Mouse (Mus musculus): ENCODE data around the gene Col25a1. TPM values are rescaled to one million over a fixed set of nuclear protein-coding genes. Genes with fewer than 3 reads are reported as not detected.
A peak's percentile ranks its signal among the peaks of the same experiment; 100 is the strongest.

Gene Col25a1
- total RNA-seq, 2 experiments from 2014 or later: 0.53 to 0.91 TPM

DNA sequence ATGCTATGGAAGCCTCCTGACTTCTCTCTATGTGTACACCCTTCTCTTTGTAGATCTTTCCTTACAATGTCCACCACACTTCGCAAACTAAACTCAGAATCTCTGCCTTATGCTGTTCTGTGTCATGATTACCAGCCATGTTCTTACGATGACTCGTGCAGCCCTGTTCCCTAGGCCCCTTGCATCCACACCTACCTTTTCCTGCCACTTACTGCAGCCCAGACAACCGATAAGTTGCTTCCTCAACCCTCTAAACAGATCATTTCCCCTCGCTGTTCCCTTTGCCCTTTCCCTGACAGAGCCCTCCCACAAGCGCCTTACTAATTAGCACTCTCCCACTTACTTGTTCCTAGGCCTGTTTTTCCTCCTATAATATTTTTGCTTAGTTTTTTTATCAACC, 275.9 kb downstream of the Col25a1 start:
- no peak for DNase-seq
- intact Hi-C loops (cut with DNase I; ENCODE audit: low total_unique reads): no loop called here

DNA sequence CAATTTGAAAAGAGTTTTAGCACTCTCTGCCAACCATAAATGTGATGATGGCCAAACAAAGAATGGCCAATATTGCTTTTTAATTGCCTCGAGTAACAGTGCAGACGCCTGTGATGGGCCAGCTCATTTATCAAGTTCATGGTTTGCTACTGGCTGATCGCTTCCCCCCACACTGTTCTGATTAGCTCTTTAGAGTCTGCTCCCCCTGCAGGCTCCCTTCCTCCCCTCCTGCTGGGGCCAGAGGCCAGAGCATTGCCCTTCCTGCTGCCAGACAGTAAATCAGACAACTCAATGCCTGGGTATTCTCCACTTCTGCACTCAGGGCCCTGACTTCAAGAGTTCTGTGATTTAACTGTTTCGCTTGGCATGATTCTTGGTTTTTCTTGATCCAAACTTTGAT, 281.9 kb downstream of the Col25a1 start:
- intact Hi-C loops (cut with DNase I; ENCODE audit: low total_unique reads): no loop called here
- no peak for DNase-seq

DNA sequence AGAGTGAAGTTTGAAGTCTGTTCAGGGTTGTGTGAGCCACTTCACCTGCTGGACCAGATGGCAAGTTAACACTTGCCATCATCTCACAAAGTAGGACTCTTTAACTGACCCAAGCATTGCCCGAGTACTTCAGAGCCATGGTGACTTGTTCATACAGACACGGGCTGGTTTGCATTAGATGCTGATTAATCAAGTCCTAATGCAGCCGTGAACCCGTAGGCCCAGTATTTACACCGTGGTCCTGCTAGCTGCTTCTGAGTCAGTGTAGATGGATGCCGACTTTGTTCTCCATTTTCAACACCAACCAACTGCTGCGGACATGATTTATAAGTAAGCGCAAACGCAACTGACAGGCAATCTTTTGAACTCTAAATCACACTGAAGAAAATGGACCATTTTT, 287.6 kb downstream of the Col25a1 start:
- DNase-seq: no peak
- intact Hi-C loops (cut with DNase I; ENCODE audit: low total_unique reads): no loop called here

DNA sequence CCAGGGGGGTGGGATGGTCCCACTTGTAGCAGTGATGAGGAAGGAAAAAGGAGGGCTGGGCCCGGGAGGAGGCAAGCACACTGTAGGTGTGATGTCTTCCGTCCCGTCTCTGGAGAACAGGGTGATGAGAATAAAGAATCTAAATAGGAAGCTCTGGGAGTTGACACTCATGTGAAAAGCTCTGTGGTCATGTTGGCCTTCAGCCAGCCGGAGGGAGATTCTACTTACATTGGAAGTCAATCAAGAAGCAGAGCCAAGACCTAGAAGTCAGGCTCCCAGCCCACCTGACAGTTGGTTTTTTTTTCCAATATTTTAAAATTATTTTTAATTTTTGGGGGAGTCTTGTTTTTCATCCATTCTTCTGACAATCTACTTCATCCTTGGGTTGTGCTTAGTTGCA, 297.5 kb downstream of the Col25a1 start:
- DNase-seq: no peak
- intact Hi-C loops (cut with DNase I; ENCODE audit: low total_unique reads): no loop called here

DNA sequence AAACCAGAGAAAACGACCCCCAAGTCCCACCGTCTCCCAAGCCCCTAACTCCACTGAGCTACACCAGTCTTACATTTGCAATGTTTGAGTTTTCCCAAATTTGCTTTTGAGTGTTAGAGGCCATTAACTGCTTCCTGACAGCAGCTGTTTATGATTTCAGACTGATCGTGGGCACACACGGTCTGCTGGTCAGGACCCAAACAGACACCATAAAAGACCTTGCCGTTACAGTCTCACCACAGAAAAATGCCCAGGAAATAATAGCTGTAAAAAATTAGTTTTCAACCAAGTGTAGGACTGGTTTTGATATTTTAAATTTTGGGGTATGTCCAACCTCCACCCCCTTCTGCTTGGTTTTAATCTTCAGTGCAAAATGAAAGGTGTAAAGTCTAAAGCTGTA, 298.8 kb downstream of the Col25a1 start:
- intact Hi-C loops (cut with DNase I; ENCODE audit: low total_unique reads): no loop called here

DNA sequence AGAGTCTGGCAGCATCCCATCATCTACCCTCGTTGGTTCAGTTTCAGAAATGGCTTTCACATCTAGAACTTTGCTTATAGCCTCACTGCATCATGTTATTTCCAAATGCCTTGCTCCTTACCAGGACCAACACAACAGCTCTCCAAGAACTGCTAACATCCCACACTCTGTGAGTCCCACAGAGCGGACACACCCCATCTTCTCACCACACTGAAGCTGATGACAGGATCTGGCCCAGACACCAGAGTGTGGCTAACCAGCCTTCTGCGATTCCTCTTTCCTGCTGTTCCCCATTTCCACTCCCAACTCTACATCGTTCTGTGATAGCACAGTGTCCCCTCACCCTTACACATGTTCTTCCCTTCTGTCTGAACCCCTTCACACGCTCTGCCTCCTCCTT, 301.5 kb downstream of the Col25a1 start:
- no peak for DNase-seq
- intact Hi-C loops (cut with DNase I; ENCODE audit: low total_unique reads): no loop called here

More for the DNA sequence above, 298.8 kb downstream of the Col25a1 start:
- DNase-seq: no peak

DNA sequence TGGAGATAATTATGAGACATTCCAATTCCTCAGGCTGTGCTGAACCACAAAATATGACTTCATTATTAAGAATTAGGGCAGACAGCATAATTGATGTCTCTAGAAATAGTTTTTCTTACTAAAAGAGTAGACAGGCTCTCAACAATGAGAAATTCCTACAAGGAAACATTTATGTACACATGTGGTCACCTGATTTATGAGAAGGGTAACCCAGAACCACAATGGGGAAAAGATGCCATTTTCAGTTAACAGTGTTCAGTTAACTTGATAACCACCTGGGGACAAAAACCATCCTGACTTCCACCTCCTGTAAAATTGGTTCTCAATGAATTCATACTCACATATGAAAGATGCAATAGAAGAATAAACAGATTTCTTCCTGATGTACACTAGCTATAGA, 305.7 kb downstream of the Col25a1 start:
- DNase-seq: no peak
- intact Hi-C loops (cut with DNase I; ENCODE audit: low total_unique reads): no loop called here

DNA sequence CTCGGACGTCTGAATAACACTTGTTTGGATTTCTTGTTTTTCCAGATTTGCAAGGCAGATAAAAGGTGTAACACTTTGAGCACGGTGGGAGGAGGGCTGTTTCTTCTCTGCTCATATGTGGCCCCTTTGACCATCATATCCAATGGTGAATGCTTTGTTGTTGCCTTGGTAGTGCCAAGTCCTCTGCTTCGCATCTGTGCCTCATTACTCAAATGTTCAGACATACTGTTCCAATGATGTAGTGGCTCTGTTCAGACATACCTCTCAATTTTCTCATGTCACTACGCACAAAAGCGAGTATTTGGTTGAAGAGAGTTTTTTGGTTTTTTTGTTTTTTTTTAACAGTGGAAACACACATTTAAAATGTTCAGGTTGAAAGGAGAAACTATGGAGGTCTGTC, 308.5 kb downstream of the Col25a1 start:
- intact Hi-C loops (cut with DNase I; ENCODE audit: low total_unique reads): no loop called here

DNA sequence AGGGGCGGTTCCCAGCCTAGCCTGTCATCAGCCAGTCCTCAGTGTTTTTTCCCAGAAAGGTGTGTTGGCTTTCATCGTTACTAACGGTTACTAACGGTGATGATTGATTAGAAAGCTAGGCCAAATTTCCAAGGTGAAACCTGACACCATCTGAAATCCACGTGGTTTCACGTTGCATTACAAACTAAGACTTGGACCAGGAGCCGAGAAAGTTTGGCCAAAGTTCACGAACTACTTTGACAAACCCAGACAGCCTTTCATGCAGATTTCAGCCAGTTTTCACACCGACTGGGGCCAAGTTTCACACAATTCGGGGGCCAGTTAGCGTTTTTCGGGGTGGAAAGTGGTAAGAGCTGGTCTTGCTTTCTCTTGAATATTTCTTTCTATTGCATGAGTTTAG, 309.4 kb downstream of the Col25a1 start:
- intact Hi-C loops (cut with DNase I; ENCODE audit: low total_unique reads): no loop called here
- no peak for DNase-seq

More for the DNA sequence above, 308.5 kb downstream of the Col25a1 start:
- DNase-seq: no peak

DNA sequence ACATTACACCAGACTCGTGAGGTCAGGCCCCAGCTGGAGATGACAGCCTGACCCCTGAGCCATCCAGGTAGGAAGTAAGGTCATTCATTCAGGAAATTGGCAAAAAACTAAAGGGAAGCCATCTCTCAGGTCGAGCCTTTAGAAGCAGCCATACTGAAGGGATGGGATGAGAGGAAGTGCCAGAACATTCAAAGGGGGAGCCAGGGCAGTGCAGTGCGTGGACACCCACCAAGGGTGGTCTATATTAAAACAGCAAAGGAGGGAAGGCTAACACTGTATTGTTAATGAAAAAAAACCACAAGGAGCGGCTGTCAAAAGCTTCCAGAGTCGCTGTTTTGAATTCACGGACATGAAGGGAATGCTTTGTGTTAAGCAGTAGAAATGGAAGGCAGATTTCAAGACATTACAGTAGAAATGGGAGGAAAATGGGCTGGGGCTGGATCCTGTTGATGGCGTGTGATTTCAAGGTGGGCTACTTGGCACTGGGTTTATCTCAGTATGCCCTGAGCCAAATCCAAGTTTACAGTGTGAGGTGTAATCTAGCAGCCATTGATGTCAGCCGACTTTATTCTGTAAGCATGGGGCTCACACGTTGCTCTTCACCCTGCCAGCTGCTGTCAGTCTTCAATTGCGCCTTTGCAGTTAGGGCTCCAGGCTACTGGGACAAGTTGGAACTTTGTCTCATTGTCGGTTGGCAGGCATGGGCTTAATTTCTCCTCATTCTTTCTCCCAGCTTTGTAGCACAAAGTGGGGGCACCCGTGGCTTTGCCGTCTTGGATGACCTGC, 312.7 kb downstream of the Col25a1 start:
- no peak for DNase-seq
- intact Hi-C loops (cut with DNase I; ENCODE audit: low total_unique reads): no loop called here

DNA sequence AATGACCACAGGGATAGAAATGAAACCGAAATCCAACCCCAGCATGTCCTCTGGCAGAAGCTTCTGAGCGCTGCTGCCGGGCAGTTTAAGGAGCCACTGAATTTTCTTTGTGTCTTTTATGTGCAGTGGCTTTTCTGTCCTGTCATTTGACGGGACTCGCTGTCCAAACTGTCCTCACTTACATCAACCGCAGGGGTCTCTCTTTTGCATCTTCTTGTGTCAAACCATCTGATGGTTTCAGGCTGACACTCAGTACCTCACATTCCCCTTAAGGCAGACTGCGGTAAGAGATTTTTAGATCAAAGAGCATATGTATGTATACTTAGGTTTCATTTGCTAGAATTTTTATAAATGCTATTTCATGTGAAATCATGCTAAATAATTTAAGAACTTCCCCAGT, 318.6 kb downstream of the Col25a1 start:
- intact Hi-C loops (cut with DNase I; ENCODE audit: low total_unique reads): no loop called here

DNA sequence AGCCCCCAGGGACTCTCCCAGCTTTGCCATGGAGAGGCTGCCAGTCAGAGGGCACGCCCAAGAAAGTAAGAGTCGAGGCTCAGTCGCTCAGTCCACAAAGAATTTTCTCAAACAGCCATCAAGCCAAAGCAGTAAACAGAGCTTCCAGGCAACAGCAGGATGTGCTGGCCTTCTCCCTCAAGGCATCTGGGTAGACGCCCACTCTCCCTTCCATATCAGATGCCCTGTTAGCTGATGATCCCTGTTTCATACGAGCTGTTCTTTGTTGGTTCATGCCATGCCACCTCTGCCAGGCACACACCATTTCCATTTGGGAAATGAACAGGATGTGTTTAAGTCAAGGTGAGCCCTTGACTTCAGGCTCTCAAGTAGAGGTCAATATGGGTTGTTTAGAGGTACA, 334.1 kb downstream of the Col25a1 start:
- intact Hi-C loops (cut with DNase I; ENCODE audit: low total_unique reads): no loop called here
- DNase-seq: no peak

More for the DNA sequence above, 318.6 kb downstream of the Col25a1 start:
- DNase-seq: no peak

DNA sequence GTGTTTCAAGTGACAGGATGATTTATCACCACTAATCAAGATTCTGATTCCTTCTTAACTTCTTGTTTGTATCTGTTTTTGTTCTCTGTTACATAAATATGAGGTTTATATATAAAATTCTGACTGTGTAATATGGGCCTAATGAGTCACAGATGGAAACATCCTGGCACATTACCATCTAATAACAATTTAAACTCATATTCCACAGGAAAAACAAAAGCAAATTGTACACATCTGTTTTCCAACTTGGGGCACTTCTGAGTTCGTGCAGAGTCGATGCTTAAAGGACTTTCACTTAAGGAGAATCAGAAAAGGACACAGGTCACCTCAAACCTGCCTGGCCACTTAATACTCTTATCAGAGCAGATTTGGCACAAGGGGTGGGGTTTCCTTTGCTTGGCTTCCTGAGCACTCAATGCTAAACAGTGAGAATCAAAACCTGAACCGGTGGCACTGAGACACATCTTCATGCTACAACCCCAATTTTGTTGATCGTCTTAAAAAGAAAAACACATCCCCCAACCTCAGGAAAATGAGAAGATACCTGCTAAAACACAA, 342.0 kb downstream of the Col25a1 start:
- DNase-seq: no peak
- intact Hi-C loops (cut with DNase I; ENCODE audit: low total_unique reads): no loop called here

DNA sequence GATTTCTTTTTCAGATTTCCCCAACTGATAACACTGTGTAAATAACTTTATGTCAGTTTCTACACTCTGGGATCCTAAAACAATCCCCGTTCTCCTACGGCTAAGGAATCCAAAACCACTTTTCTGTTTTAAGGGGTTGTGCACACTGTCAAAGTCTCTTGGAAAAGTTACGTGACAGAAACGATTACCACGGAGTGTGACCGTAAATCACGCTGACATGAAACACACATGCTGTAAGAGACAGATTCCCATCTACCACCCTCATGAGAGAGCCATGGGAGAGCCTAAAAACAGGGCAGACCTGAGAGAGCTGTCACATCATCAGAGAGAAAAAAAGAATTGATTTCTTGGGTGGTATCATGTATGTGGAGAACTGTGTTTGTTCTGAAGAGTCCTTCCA, 342.7 kb downstream of the Col25a1 start:
- intact Hi-C loops (cut with DNase I; ENCODE audit: low total_unique reads): no loop called here
- no peak for DNase-seq

DNA sequence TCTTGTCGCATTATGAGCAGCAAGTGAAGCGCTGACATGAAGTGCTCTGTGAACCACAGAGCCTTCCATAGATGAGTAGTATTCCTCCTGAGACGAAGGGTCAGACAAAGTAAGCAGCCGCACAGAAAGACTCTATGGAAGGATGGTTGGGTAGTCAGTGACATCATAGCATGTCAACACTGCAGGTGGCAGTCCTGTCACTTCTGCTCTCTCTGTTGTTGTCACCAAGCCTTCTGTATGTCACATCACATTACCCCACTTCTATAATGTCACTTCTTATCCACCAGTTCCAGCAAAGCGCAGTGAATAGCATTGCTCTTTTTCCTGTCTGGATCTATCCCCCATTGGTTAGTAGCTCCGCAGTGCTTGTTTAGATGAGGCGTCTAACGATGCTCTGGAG, 351.2 kb downstream of the Col25a1 start:
- no peak for DNase-seq
- intact Hi-C loops (cut with DNase I; ENCODE audit: low total_unique reads): no loop called here

DNA sequence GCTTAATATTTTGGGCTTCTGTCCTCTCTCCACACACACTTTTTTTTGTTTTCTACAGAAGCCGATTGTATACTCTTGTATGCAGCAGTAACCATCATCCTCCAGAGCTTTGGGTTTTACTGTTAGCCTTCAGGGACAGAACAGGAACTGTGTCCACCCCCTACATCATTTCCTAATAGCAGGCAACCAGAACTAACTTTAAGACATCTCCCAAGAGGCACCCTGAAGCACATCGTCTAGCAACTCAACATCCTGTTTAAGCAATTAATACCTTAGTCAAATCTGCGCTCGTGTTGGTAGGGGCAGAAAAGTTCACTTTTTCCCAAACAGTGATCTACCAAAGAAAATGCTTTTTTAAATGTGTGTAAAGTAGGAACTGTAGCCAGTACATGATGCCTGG, 357.5 kb downstream of the Col25a1 start:
- intact Hi-C loops (cut with DNase I; ENCODE audit: low total_unique reads): no loop called here
- no peak for DNase-seq

DNA sequence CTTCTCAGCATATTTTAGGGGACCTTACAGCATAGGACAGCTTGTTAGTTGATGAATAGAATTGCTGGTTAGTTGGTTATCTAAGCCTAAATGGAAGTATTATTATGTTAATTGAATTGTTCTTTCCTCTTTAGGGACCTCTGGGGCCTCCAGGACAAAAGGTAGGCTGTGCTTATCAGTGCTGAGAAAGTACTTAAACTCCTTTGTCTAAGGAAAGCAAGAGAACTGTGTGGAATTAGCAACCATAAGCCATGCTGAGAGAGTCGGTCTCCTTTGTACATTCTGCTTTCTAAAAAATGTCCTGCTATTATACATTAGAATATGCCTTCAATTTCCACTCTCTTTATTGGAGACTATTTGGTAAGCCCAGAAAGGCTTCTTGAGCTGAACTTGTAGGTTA, 362.9 kb downstream of the Col25a1 start:
- DNase-seq: no peak
- intact Hi-C loops (cut with DNase I; ENCODE audit: low total_unique reads): no loop called here

DNA sequence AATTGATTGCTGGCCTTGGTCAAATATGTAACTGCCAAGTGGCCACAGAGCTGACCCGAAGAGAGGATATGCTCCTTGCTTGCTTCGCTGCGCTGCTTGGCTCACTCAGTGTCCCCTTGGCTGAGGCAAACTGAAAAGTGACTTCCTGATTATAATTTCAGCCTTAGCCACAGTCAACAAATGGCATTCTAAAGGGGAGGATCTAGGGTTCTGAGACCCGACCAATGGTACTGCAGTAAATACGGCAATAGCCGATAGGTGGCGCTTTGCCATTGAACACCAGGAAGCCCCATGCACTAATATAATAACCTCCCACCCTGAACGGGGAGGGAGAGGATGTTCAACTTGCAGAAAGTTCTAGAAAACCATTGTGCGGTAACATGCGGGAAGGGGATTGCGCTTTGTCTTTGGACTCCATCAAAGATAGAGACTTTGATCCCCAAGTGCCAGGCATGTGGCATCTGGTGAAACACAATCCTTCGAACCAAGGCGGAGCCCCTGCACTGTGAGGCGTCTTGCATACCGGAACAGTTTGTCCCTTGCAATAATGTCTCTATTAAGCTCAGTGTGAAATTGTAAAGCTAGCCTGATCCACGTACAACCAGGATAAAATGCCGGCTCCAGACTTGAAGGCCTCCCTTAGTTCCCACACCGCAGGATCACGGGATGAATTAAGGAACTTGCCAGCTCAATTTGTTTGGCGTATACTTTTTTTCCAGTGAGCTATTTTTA, 363.5 kb downstream of the Col25a1 start:
- intact Hi-C loops (cut with DNase I; ENCODE audit: low total_unique reads): no loop called here
- DNase-seq: peak; percentile 70

DNA sequence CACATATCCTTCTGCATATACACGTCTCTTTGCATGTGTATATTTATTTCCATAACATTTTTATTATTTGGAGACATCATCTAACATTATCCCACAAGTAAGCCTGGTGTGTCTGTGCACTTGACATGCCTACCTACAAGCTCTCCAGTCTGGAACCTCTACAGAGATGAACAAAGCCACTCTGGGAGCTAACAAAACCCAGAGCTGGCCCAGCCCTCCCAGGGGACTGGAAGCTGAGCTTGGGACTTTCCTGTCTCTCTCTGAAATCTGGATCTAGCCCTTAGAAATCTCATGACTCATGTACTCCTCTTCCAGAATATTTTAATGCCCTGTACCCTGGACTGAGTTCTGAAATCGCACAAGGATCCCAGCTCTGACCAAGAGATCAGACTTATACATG, 365.7 kb downstream of the Col25a1 start:
- intact Hi-C loops (cut with DNase I; ENCODE audit: low total_unique reads): no loop called here

DNA sequence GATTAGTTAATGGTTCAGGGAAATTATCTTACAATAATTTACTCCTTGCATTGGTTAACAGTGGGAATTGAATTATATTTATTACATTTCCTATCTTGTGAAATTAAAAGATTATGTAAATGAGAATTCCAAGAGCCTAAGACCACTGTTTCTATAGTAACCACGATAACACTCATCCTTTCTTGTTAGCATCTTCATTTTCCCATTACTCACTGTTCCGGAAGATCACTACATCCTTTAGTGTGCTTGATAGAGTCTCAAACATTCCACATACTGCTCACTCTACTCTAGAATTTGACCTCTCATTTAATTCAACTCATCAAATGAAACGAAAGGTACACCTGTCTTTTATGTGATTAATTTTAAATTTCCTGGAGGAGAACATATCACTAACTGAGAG, 370.4 kb downstream of the Col25a1 start:
- DNase-seq: no peak

More for the DNA sequence above, 365.7 kb downstream of the Col25a1 start:
- no peak for DNase-seq

DNA sequence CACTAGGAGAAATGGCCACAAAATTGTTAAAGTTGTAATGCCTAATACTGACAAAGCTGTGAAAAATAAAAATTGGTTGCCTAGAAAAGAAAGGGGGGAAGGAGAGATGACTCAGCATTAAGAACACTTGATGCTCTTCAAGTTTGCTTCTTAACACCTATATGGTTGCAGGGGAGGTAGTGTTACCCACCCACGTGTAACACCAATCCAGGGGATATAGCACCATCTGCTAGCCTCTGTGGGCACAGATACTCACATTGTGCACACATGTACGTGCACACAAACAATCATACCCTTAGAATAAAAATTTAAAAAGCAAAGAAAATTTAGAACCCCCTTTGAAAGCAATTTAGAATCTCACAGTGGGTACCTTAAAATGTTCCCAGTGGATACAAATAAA, 377.0 kb downstream of the Col25a1 start:
- DNase-seq: no peak
- intact Hi-C loops (cut with DNase I; ENCODE audit: low total_unique reads): no loop called here

More for the DNA sequence above, 370.4 kb downstream of the Col25a1 start:
- intact Hi-C loops (cut with DNase I; ENCODE audit: low total_unique reads): no loop called here
